Mouse (Mus musculus) lung, embryonic 14.5 days (tissue): ENCODE results near the gene Elmo2. TPM values are rescaled to one million over a fixed set of nuclear protein-coding genes. Genes with fewer than 3 reads are reported as not detected.

Experiments
- ATAC-seq: fragments of 200-750 bp; cut with Nextera tagmentation; 2 replicates; pipeline ENCODE4 v1.8.0; 2017; ENCODE audit warnings: mild to moderate bottlenecking, moderate TSS enrichment, moderate library complexity; ENCODE audit not compliant: insufficient read depth
- DNase-seq: peaks from one replicate; pipeline ENCODE4 v3.0.0-alpha.2; 2015
- H3K27ac ChIP-seq: fragments of 300-500 bp; sonication (generic); 2 replicates; pipeline ENCODE4 v1.5.1; 2014; ENCODE audit warnings: low read depth, mild to moderate bottlenecking, moderate library complexity
- H3K27me3 ChIP-seq: fragments of 300-500 bp; sonication (generic); 2 replicates; pipeline ENCODE4 v1.6.1; 2014; ENCODE audit warnings: low read length, control low read depth; ENCODE audit not compliant: insufficient read depth
- H3K36me3 ChIP-seq: fragments of 300-500 bp; sonication (generic); 2 replicates; pipeline ENCODE4 v1.6.1; 2014; ENCODE audit warnings: control low read depth; ENCODE audit not compliant: insufficient read depth
- H3K4me1 ChIP-seq: fragments of 300-500 bp; sonication (generic); 2 replicates; pipeline ENCODE4 v1.6.1; 2014; ENCODE audit warnings: antibody characterized with exemption, control low read depth; ENCODE audit not compliant: insufficient read depth
- H3K4me2 ChIP-seq: fragments of 300-500 bp; sonication (generic); 2 replicates; pipeline ENCODE4 v1.6.1; 2014; ENCODE audit warnings: mild to moderate bottlenecking
- H3K4me3 ChIP-seq: fragments of 300-500 bp; sonication (generic); 2 replicates; pipeline ENCODE4 v1.5.1; 2014; ENCODE audit warnings: low read depth, low read length
- H3K9ac ChIP-seq: fragments of 300-500 bp; sonication (generic); 2 replicates; pipeline ENCODE4 v1.6.1; 2014
- H3K9me3 ChIP-seq: fragments of 300-500 bp; sonication (generic); 2 replicates; pipeline ENCODE4 v1.6.1; 2016; ENCODE audit warnings: low read depth, low read length, control low read depth
- CTCF ChIP-seq: IDR thresholded peaks from 2 replicates; pipeline ENCODE4 v1.5.1; 2016; ENCODE audit warnings: antibody characterized with exemption, low read depth
- WGBS: fragments of 180-500 bp; shearing (Covaris S2); extraction: QIAGEN DNeasy Blood & Tissue Kit; methylation state at CpG from one replicate; pipeline ENCODE4 v1.1.7; 2014; 5-methylcytosine and 5-hydroxymethylcytosine counted together
- polyA plus RNA-seq: library from polyadenylated mRNA; unstranded; fragments of >200 nt; fragmentation: Nextera tagmentation; extraction: Ambion mirVana; gene quantifications from 2 replicates; pipeline ENCODE4 v1.2.1, GENCODE M21; 2014

Gene Elmo2
- 79.2 and 82.2 TPM in 2 replicates for polyA plus RNA-seq

- WGBS, result under 1% methylated on average over 55 of the region's 55 CpGs
- H3K4me1 ChIP-seq, result peaks cover 20% of the 10 kb centered on the region
- peak; percentile 97 for ATAC-seq
- H3K4me3 ChIP-seq, result peak within 1 kb of the TSS; percentile 93
- no peak; the same call in 1 of the 2 replicates for TF ChIP-seq CTCF
- peak within 1 kb of the TSS; percentile 70 for H3K27ac ChIP-seq
- peak; percentile 99 for DNase-seq
- H3K9ac ChIP-seq, result peak within 1 kb of the TSS; percentile 88
- no peaks in the 10 kb centered on the region for H3K36me3 ChIP-seq
- H3K9me3 ChIP-seq, result no peaks in the 10 kb centered on the region
- H3K4me2 ChIP-seq, result peak within 1 kb of the TSS; percentile 95
- H3K27me3 ChIP-seq, result no peaks in the 10 kb centered on the region
Measured at GRCm38 (mm10) chr2:165326304-165327190, at the start of gene Elmo2. Gene Elmo2 (minus strand): TSS chr2:165326479.

- Histone ChIP-seq H3K27me3 (no peaks in the 10 kb centered on the region), H3K27ac (no peak overlapping the region), H3K36me3 (peaks cover 58% of the 10 kb centered on the region), H3K4me2 (no peak overlapping the region), H3K4me1 (no peaks in the 10 kb centered on the region; the same call in 1 of the 2 replicates), H3K4me3 (no peak overlapping the region), H3K9me3 (peaks cover 8% of the 10 kb centered on the region; the same call in 1 of the 2 replicates), H3K9ac (no peak overlapping the region)
- WGBS, result 50% methylated on average over 4 of the region's 4 CpGs
- ATAC-seq, result no peak
- DNase-seq, result peak; percentile 19
- no peak for TF ChIP-seq CTCF
Measured at GRCm38 (mm10) chr2:165376001-165376400, 49.7 kb upstream of the Elmo2 start.

GRCm38 (mm10) chr2:165375478-165375877 is 49.2 kb upstream of the Elmo2 start:
- no peaks in the 10 kb centered on the region; the same call in 1 of the 2 replicates for H3K4me1 ChIP-seq
- peaks cover 3% of the 10 kb centered on the region; the same call in 1 of the 2 replicates for H3K9me3 ChIP-seq
- 90% methylated on average over 5 of the region's 5 CpGs for WGBS
- ATAC-seq, result no peak
- no peak for DNase-seq
- no peaks in the 10 kb centered on the region for H3K27me3 ChIP-seq
- no peak overlapping the region for H3K4me3 ChIP-seq
- TF ChIP-seq CTCF, result no peak
- H3K36me3 ChIP-seq, result peaks cover 53% of the 10 kb centered on the region
- H3K27ac ChIP-seq, result no peak overlapping the region
- H3K9ac ChIP-seq, result no peak overlapping the region
- H3K4me2 ChIP-seq, result no peak overlapping the region

GRCm38 (mm10) chr2:165371066-165371465 is 44.8 kb upstream of the Elmo2 start:
- H3K27me3 ChIP-seq, result peaks cover 10% of the 10 kb centered on the region; the same call in 1 of the 2 replicates
- no peak overlapping the region for H3K4me2 ChIP-seq
- no peak for TF ChIP-seq CTCF
- ATAC-seq (no peak), DNase-seq (peak; percentile 20)
- H3K4me1 ChIP-seq, result peaks cover 11% of the 10 kb centered on the region
- no peak overlapping the region for H3K27ac ChIP-seq
- H3K36me3 ChIP-seq, result peaks cover 14% of the 10 kb centered on the region; the same call in 1 of the 2 replicates
- H3K4me3 ChIP-seq, result no peak overlapping the region
- WGBS, result 25% methylated on average over 3 of the region's 3 CpGs
- no peak overlapping the region for H3K9ac ChIP-seq
- H3K9me3 ChIP-seq, result no peaks in the 10 kb centered on the region

GRCm38 (mm10) chr2:165370348-165370747 is 44.1 kb upstream of the Elmo2 start:
- H3K27ac ChIP-seq, result no peak overlapping the region
- ATAC-seq (no peak), DNase-seq (no peak)
- 68% methylated on average over 3 of the region's 3 CpGs for WGBS
- no peak overlapping the region for H3K4me3 ChIP-seq
- H3K4me1 ChIP-seq, result peaks cover 11% of the 10 kb centered on the region
- peaks cover 10% of the 10 kb centered on the region; the same call in 1 of the 2 replicates for H3K27me3 ChIP-seq
- peaks cover 9% of the 10 kb centered on the region; the same call in 1 of the 2 replicates for H3K36me3 ChIP-seq
- no peak overlapping the region for H3K4me2 ChIP-seq
- TF ChIP-seq CTCF, result no peak
- H3K9ac ChIP-seq, result no peak overlapping the region
- H3K9me3 ChIP-seq, result no peaks in the 10 kb centered on the region

- no peak for ATAC-seq
- H3K4me3 ChIP-seq, result peak within 1 kb of the TSS; percentile 23
- 1% methylated on average over 27 of the region's 27 CpGs for WGBS
- H3K27ac ChIP-seq, result no peak within 1 kb of the TSS
- no peaks in the 10 kb centered on the region for H3K9me3 ChIP-seq
- peaks cover 11% of the 10 kb centered on the region for H3K4me1 ChIP-seq
- H3K36me3 ChIP-seq, result no peaks in the 10 kb centered on the region
- DNase-seq, result peak; percentile 40
- peaks cover 16% of the 10 kb centered on the region; the same call in 1 of the 2 replicates for H3K27me3 ChIP-seq
- H3K9ac ChIP-seq, result no peak within 1 kb of the TSS
- TF ChIP-seq CTCF, result no peak
- H3K4me2 ChIP-seq, result peak within 1 kb of the TSS; percentile 55
Measured at GRCm38 (mm10) chr2:165368496-165368895, 42.2 kb upstream of the Elmo2 start, which contains the start of gene Zfp663. Gene Zfp663 (minus strand): TSS chr2:165368729.

- Histone ChIP-seq H3K4me2 (peak overlapping the region; percentile 55), H3K4me3 (peak overlapping the region; percentile 23), H3K27me3 (peaks cover 16% of the 10 kb centered on the region; the same call in 1 of the 2 replicates), H3K36me3 (no peaks in the 10 kb centered on the region), H3K4me1 (peaks cover 11% of the 10 kb centered on the region), H3K9ac (no peak overlapping the region), H3K27ac (no peak overlapping the region), H3K9me3 (no peaks in the 10 kb centered on the region)
- 3% methylated on average over 13 of the region's 13 CpGs for WGBS
- no peak for ATAC-seq
- peak; percentile 44 for DNase-seq
- TF ChIP-seq CTCF, result no peak
Measured at GRCm38 (mm10) chr2:165367868-165368439, 41.7 kb upstream of the Elmo2 start.
